11 mouse cellular contexts compared by ENCODE assay signal in the genomic region with DNA sequence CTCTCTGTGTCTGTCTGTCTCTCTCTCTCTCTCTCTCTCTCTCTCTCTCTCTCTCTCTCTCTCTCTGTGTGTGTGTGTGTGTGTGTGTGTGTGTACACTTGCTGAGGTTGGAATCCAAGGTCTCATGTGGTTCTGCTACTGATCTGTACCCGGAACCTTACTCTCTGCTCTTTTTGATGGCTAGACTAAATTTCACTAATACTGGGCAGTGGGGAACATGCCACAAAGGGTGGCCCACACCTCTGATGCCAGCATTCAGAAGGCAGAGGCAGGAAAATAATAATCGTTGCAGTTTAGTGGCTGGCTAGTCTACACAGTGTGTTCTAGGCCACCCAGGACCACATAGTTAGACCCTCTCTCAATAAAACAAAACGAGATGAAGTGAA. TPM values are rescaled to one million over a fixed set of nuclear protein-coding genes. Genes with fewer than 3 reads are reported as not detected.
DNase-seq lines count a peak whose midpoint lies in the region; ATAC-seq lines count a peak whose summit lies in the region.
"Had no signal": no experiment of that assay in that cellular context is flagged by ENCODE, and none has a peak within 500 bp of the region (broad histone marks: within the 10 kb centered on the region; RNA-seq: fewer than 3 reads in every experiment).

No protein-coding gene starts in this region.

- 71% methylated on average over 3 of the region's 3 CpGs for WGBS in lung, embryonic 16.5 days
- 80% methylated on average over 3 of the region's 3 CpGs for WGBS in intestine, embryonic 14.5 days
- WGBS in midbrain, embryonic 16.5 days = 92% methylated on average over 3 of the region's 3 CpGs

- DNase-seq in lung, adult 18-20 months = no peak
- DNase-seq in intestine, embryonic 14.5 days (ENCODE audit: low spot score) = peak; percentile 41
- DNase-seq in natural killer cell, adult 2 months (ENCODE audit: low spot score in 2 of 2) = peak; percentile 1 to 7
- DNase-seq in cerebellum, postnatal 4 days (ENCODE audit: low spot score in 2 of 2) = no peak
- DNase-seq in adrenal gland, postnatal 36 days = no peak
- DNase-seq: gastrocnemius, postnatal 36 days had no signal

- peak overlapping the region; percentile 48; the same call in 1 of the 2 replicates for H3K4me3 ChIP-seq in lung, embryonic 16.5 days (ENCODE audit: low read length)
- no peak overlapping the region for H3K4me3 ChIP-seq in intestine, embryonic 14.5 days (ENCODE audit: low read depth, low read length)
- H3K4me3 ChIP-seq in midbrain, embryonic 16.5 days (ENCODE audit: low read depth, low read length) = no peak overlapping the region

- H3K27ac ChIP-seq in lung, embryonic 16.5 days (ENCODE audit: low read length) = no peak overlapping the region
- H3K27ac ChIP-seq in intestine, embryonic 14.5 days (ENCODE audit: low read depth) = no peak overlapping the region
- no peak overlapping the region for H3K27ac ChIP-seq in midbrain, embryonic 16.5 days (ENCODE audit: low read length)
- H3K27ac ChIP-seq: neural tube, embryonic 13.5 days had no signal

- H3K27me3 ChIP-seq in lung, embryonic 16.5 days (ENCODE audit: control insufficient read depth, insufficient read depth, low read depth, low read length) = no peaks in the 10 kb centered on the region
- no peaks in the 10 kb centered on the region for H3K27me3 ChIP-seq in intestine, embryonic 14.5 days (replicated peaks; ENCODE audit: control insufficient read depth, insufficient read depth, low read length)
- no peaks in the 10 kb centered on the region for H3K27me3 ChIP-seq in midbrain, embryonic 16.5 days (ENCODE audit: control insufficient read depth, insufficient read depth, low read depth, low read length)
- H3K27me3 ChIP-seq: embryonic facial prominence, embryonic 12.5 days; neural tube, embryonic 13.5 days had no signal

- H3K9me3 ChIP-seq in lung, embryonic 16.5 days (ENCODE audit: control insufficient read depth, low read length) = no peaks in the 10 kb centered on the region
- H3K9me3 ChIP-seq in intestine, embryonic 14.5 days (ENCODE audit: control insufficient read depth, low read length) = no peaks in the 10 kb centered on the region
- no peaks in the 10 kb centered on the region for H3K9me3 ChIP-seq in midbrain, embryonic 16.5 days (replicated peaks; ENCODE audit: control insufficient read depth, low read length, poor library complexity, severe bottlenecking)
- H3K9me3 ChIP-seq: embryonic facial prominence, embryonic 12.5 days; neural tube, embryonic 13.5 days had no signal

- ATAC-seq in lung, embryonic 16.5 days (ENCODE audit: low read depth) = no peak
- ATAC-seq in common myeloid progenitor, adult 5-6 weeks (replicated peaks; ENCODE audit: low read depth, poor library complexity, severe bottlenecking) = peak; percentile 27; the same call in 1 of the 2 replicates
- ATAC-seq in intestine, embryonic 14.5 days (replicated peaks; ENCODE audit: low FRiP score, low TSS enrichment, low read depth) = no peak
- ATAC-seq in midbrain, embryonic 16.5 days = no peak

- peak overlapping the region; percentile 42 for H3K4me2 ChIP-seq in lung, embryonic 16.5 days (ENCODE audit: low read depth, low read length)
- peak overlapping the region; percentile 40 for H3K4me2 ChIP-seq in intestine, embryonic 14.5 days (ENCODE audit: low read length)
- no peak overlapping the region for H3K4me2 ChIP-seq in midbrain, embryonic 16.5 days (ENCODE audit: low read length)
- H3K4me2 ChIP-seq: neural tube, embryonic 13.5 days had no signal

- H3K36me3 ChIP-seq in lung, embryonic 16.5 days (ENCODE audit: control insufficient read depth, insufficient read depth, low read length) = no peaks in the 10 kb centered on the region
- H3K36me3 ChIP-seq in intestine, embryonic 14.5 days (ENCODE audit: control insufficient read depth, insufficient read depth, low read length) = no peaks in the 10 kb centered on the region
- H3K36me3 ChIP-seq in midbrain, embryonic 16.5 days (ENCODE audit: control insufficient read depth, insufficient read depth, low read length) = no peaks in the 10 kb centered on the region
- H3K36me3 ChIP-seq: embryonic facial prominence, embryonic 12.5 days; neural tube, embryonic 13.5 days had no signal

- H3K4me1 ChIP-seq in lung, embryonic 16.5 days (replicated peaks; ENCODE audit: control insufficient read depth, insufficient read depth, low read length) = no peaks in the 10 kb centered on the region
- no peaks in the 10 kb centered on the region for H3K4me1 ChIP-seq in intestine, embryonic 14.5 days (replicated peaks; ENCODE audit: control insufficient read depth, insufficient read depth, low read length)
- no peaks in the 10 kb centered on the region for H3K4me1 ChIP-seq in midbrain, embryonic 16.5 days (ENCODE audit: control insufficient read depth, insufficient read depth, low read length)
- H3K4me1 ChIP-seq: embryonic facial prominence, embryonic 12.5 days; neural tube, embryonic 13.5 days had no signal

- H3K9ac ChIP-seq in lung, embryonic 16.5 days (ENCODE audit: low read length) = no peak overlapping the region; the same call in 1 of the 2 replicates
- no peak overlapping the region for H3K9ac ChIP-seq in intestine, embryonic 14.5 days (ENCODE audit: low read length)
- no peak overlapping the region for H3K9ac ChIP-seq in midbrain, embryonic 16.5 days (ENCODE audit: low read depth, low read length)
- H3K9ac ChIP-seq: embryonic facial prominence, embryonic 12.5 days had no signal

RNA-seq across cellular contexts. Expression of gene Card6, which starts 0.3 kb away (rescaled TPM):
- polyA plus RNA-seq in lung, embryonic 16.5 days (2015; fragmentation: Nextera tagmentation; extraction: Ambion mirVana) = 2.3 and 2.6 TPM in 2 replicates
- 0.41 and 0.68 TPM in 2 replicates for total RNA-seq in common myeloid progenitor, adult 5-6 weeks (2017)
- 1.1 and 1.4 TPM in 2 replicates for polyA plus RNA-seq in intestine, embryonic 14.5 days (2014; fragmentation: Nextera tagmentation; extraction: Ambion mirVana)
- polyA plus RNA-seq in midbrain, embryonic 16.5 days (2015; fragmentation: Nextera tagmentation; extraction: Ambion mirVana) = 0.50 and 0.65 TPM in 2 replicates
- total RNA-seq in adrenal gland, postnatal 36 days (2021) = 1 to 10 TPM; 6.5 to 7.4 TPM

RNA-seq across cellular contexts. Expression of gene Rpl37, which starts 7.8 kb away (rescaled TPM):
- polyA plus RNA-seq in lung, embryonic 16.5 days (2015; fragmentation: Nextera tagmentation; extraction: Ambion mirVana) = 499 and 571 TPM in 2 replicates
- 2,045 and 2,619 TPM in 2 replicates for total RNA-seq in common myeloid progenitor, adult 5-6 weeks (2017)
- 807 and 885 TPM in 2 replicates for polyA plus RNA-seq in intestine, embryonic 14.5 days (2014; fragmentation: Nextera tagmentation; extraction: Ambion mirVana)
- polyA plus RNA-seq in midbrain, embryonic 16.5 days (2015; fragmentation: Nextera tagmentation; extraction: Ambion mirVana) = 257 and 300 TPM in 2 replicates
- total RNA-seq in adrenal gland, postnatal 36 days (2021) = 100 to 1,000 TPM; 399 to 467 TPM

RNA-seq across cellular contexts. Expression of gene Prkaa1, which starts 35.0 kb away (rescaled TPM):
- 19.8 and 21.0 TPM in 2 replicates for polyA plus RNA-seq in lung, embryonic 16.5 days (2015; fragmentation: Nextera tagmentation; extraction: Ambion mirVana)
- 31.5 and 39.9 TPM in 2 replicates for total RNA-seq in common myeloid progenitor, adult 5-6 weeks (2017)
- polyA plus RNA-seq in intestine, embryonic 14.5 days (2014; fragmentation: Nextera tagmentation; extraction: Ambion mirVana) = 26.0 and 27.5 TPM in 2 replicates
- 12.9 and 15.0 TPM in 2 replicates for polyA plus RNA-seq in midbrain, embryonic 16.5 days (2015; fragmentation: Nextera tagmentation; extraction: Ambion mirVana)
- total RNA-seq in adrenal gland, postnatal 36 days (2021) = 10 to 100 TPM; 35.1 to 39.9 TPM

RNA-seq across cellular contexts. Expression of gene C7, which starts 45.1 kb away (rescaled TPM):
- 0.21 and 0.33 TPM in 2 replicates for polyA plus RNA-seq in lung, embryonic 16.5 days (2015; fragmentation: Nextera tagmentation; extraction: Ambion mirVana)
- not detected in 2 replicates for total RNA-seq in common myeloid progenitor, adult 5-6 weeks (2017)
- polyA plus RNA-seq in intestine, embryonic 14.5 days (2014; fragmentation: Nextera tagmentation; extraction: Ambion mirVana) = 0.11 TPM in 2 replicates
- 0.18 TPM in 1 of 2 replicates, not detected in the other for polyA plus RNA-seq in midbrain, embryonic 16.5 days (2015; fragmentation: Nextera tagmentation; extraction: Ambion mirVana)
- total RNA-seq in adrenal gland, postnatal 36 days (2021) = 10 to 100 TPM; 10.8 to 22.5 TPM
- polyA plus RNA-seq: neural tube, embryonic 13.5 days had no signal

Comparison
In these comparisons a context has a peak if more than half of its experiments do, and no peak if none do; other contexts are left out.
1. DNase-seq: peak in intestine, embryonic 14.5 days (single experiment) and natural killer cell, adult 2 months (2 of 2); none in lung, adult 18-20 months (0 of 2), cerebellum, postnatal 4 days (0 of 2) and adrenal gland, postnatal 36 days (0 of 2).